Mouse (Mus musculus): Measurements from ENCODE around the gene Gm11596. TPM values are rescaled to one million over a fixed set of nuclear protein-coding genes. Genes with fewer than 3 reads are reported as not detected.

The Gm11596 gene
- polyA plus RNA-seq, 1 experiment: not detected

GRCm38 (mm10) chr11:99768410-99768809, 24.9 kb downstream of the Gm11596 start:
- WGBS: 74% methylated on average over 2 of the region's 2 CpGs
- TF ChIP-seq POLR2A (IDR thresholded peaks at IDR 0.05; ENCODE audit: borderline replicate concordance, extremely low read depth, low read depth, low read length) (no peak), CTCF (IDR thresholded peaks at IDR 0.05; ENCODE audit: insufficient read depth, low read length) (no peak)
- Histone ChIP-seq H3K4me3 (replicated peaks; ENCODE audit: extremely low read depth, low read depth, low read length) (no peak overlapping the region), H3K4me1 (ENCODE audit: control insufficient read depth, insufficient read depth, low read length) (no peaks in the 10 kb centered on the region)
- DNase-seq: no peak

DNA sequence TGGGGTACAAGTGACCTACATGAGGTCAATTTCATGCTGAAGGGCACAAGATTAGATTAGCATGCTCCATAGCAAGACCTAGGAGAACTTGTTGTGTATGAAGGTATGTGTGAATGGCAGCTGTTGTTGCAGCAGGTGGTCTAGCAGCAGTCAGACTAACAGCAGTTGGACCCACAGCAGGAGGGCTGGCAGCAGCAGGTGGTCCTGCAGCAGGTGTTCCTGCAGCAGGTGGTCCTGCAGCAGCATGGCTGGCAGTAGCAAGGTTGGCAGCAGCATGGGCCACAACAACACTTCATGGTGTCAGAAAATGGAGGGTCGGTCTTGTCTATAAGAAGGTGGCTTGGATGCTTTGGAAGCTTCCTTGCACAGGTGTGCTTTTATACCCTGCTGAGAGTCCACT, 34.4 kb downstream of the Gm11596 start:
- no peak for DNase-seq
- TF ChIP-seq POLR2A (IDR thresholded peaks at IDR 0.05; ENCODE audit: borderline replicate concordance, extremely low read depth, low read depth, low read length): no peak
- TF ChIP-seq CTCF (IDR thresholded peaks at IDR 0.05; ENCODE audit: insufficient read depth, low read length): no peak
- peaks cover 2% of the 10 kb centered on the region; the same call in 1 of the 2 replicates for H3K4me1 ChIP-seq (ENCODE audit: control insufficient read depth, insufficient read depth, low read length)
- 88% methylated on average over 1 of the region's 1 CpGs for WGBS
- H3K4me3 ChIP-seq (replicated peaks; ENCODE audit: extremely low read depth, low read depth, low read length): no peak overlapping the region

DNA sequence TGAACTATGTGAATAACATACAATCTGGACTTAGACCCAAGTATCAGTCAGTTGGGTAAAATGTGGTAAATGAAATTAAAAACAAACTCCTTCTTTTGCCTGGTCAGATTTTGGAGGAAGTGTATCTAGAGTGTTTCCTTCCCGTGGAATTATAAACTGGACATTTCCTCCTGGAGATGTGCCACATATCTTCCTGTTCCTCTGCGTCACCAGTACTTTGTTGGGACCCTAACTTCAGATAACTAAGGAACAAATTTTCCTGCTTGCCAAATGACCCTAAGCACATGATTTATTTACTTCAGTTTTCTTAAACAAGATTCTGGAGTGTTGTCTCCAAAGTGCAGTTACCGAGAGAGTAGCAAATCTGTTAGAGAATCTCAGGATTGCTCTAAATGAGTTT, 49.3 kb downstream of the Gm11596 start:
- no peak for DNase-seq

More for the DNA sequence above, 49.3 kb downstream of the Gm11596 start:
- Histone ChIP-seq H3K4me1 (ENCODE audit: control insufficient read depth, insufficient read depth, low read length) (peaks cover 6% of the 10 kb centered on the region), H3K4me3 (replicated peaks; ENCODE audit: extremely low read depth, low read depth, low read length) (no peak overlapping the region)
- TF ChIP-seq POLR2A (IDR thresholded peaks at IDR 0.05; ENCODE audit: borderline replicate concordance, extremely low read depth, low read depth, low read length): no peak
- TF ChIP-seq CTCF (IDR thresholded peaks at IDR 0.05; ENCODE audit: insufficient read depth, low read length): no peak
- 44% methylated on average over 3 of the region's 3 CpGs for WGBS

Other genes starting within 250 kb of the Gm11596 start
- 1.2 TPM in 1 of 2 replicates, not detected in the other for gene Krtap3-3, start 242.6 kb downstream of the Gm11596 start, polyA plus RNA-seq (2012; rRNA removed)
- 8.7 TPM in 1 of 2 replicates, not detected in the other for gene Krtap3-2, start 236.6 kb downstream of the Gm11596 start, polyA plus RNA-seq (2012; rRNA removed)
- not detected in 2 replicates for gene Gm11939, start 234.0 kb downstream of the Gm11596 start, polyA plus RNA-seq (2012; rRNA removed)
- gene Krtap3-1, start 226.8 kb downstream of the Gm11596 start, polyA plus RNA-seq (2012; rRNA removed): not detected in 2 replicates
- not detected in 2 replicates for gene Krtap1-5, start 212.5 kb downstream of the Gm11596 start, polyA plus RNA-seq (2012; rRNA removed)
- gene Krtap1-4, start 209.8 kb downstream of the Gm11596 start, polyA plus RNA-seq (2012; rRNA removed): not detected in 2 replicates
- not detected in 2 replicates for gene Krtap1-3, start 202.1 kb downstream of the Gm11596 start, polyA plus RNA-seq (2012; rRNA removed)
- gene Krtap9-3, start 195.4 kb downstream of the Gm11596 start, polyA plus RNA-seq (2012; rRNA removed): not detected in 2 replicates
- gene Gm11938, start 190.2 kb downstream of the Gm11596 start, polyA plus RNA-seq (2012; rRNA removed): not detected in 2 replicates
- gene Gm11937, start 183.3 kb downstream of the Gm11596 start, polyA plus RNA-seq (2012; rRNA removed): not detected in 2 replicates
- not detected in 2 replicates for gene Krtap2-4, start 178.6 kb downstream of the Gm11596 start, polyA plus RNA-seq (2012; rRNA removed)
- not detected in 2 replicates for gene Gm11562, start 173.0 kb downstream of the Gm11596 start, polyA plus RNA-seq (2012; rRNA removed)
- not detected in 2 replicates for gene Krtap4-1, start 165.2 kb downstream of the Gm11596 start, polyA plus RNA-seq (2012; rRNA removed)
- gene Krtap4-2, start 158.4 kb downstream of the Gm11596 start, polyA plus RNA-seq (2012; rRNA removed): not detected in 2 replicates
- not detected in 2 replicates for gene Krtap4-7, start 149.4 kb downstream of the Gm11596 start, polyA plus RNA-seq (2012; rRNA removed)
- not detected in 2 replicates for gene Gm11555, start 143.2 kb downstream of the Gm11596 start, polyA plus RNA-seq (2012; rRNA removed)
- gene Gm11563, start 134.5 kb downstream of the Gm11596 start, polyA plus RNA-seq (2012; rRNA removed): not detected in 2 replicates
- not detected in 2 replicates for gene Krtap4-6, start 127.5 kb downstream of the Gm11596 start, polyA plus RNA-seq (2012; rRNA removed)
- not detected in 2 replicates for gene Gm14190, start 102.7 kb downstream of the Gm11596 start, polyA plus RNA-seq (2012; rRNA removed)
- not detected in 2 replicates for gene Gm14180, start 59.2 kb downstream of the Gm11596 start, polyA plus RNA-seq (2012; rRNA removed)
- not detected in 2 replicates for gene Gm11595, start 20.6 kb downstream of the Gm11596 start, polyA plus RNA-seq (2012; rRNA removed)
- gene Krtap4-8, start 12.8 kb downstream of the Gm11596 start, polyA plus RNA-seq (2012; rRNA removed): not detected in 2 replicates
- gene Krtap4-9, start 8.3 kb downstream of the Gm11596 start, polyA plus RNA-seq (2012; rRNA removed): not detected in 2 replicates
- not detected in 2 replicates for gene Gm11569, start 5.5 kb upstream of the Gm11596 start, polyA plus RNA-seq (2012; rRNA removed)
- gene Gm11554, start 11.0 kb upstream of the Gm11596 start, polyA plus RNA-seq (2012; rRNA removed): not detected in 2 replicates
- not detected in 2 replicates for gene Krtap4-13, start 16.4 kb upstream of the Gm11596 start, polyA plus RNA-seq (2012; rRNA removed)
- gene Gm11564, start 22.2 kb upstream of the Gm11596 start, polyA plus RNA-seq (2012; rRNA removed): not detected in 2 replicates
- gene 2300003K06Rik, start 44.6 kb upstream of the Gm11596 start, polyA plus RNA-seq (2012; rRNA removed): not detected in 2 replicates
- gene Krtap4-16, start 58.1 kb upstream of the Gm11596 start, polyA plus RNA-seq (2012; rRNA removed): not detected in 2 replicates
- not detected in 2 replicates for gene Gm11568, start 64.5 kb upstream of the Gm11596 start, polyA plus RNA-seq (2012; rRNA removed)
- not detected in 2 replicates for gene Gm11559, start 71.0 kb upstream of the Gm11596 start, polyA plus RNA-seq (2012; rRNA removed)
- gene Krtap9-1, start 79.9 kb upstream of the Gm11596 start, polyA plus RNA-seq (2012; rRNA removed): not detected in 2 replicates
- 0.19 TPM in 1 of 2 replicates, not detected in the other for gene Gm11567, start 85.7 kb upstream of the Gm11596 start, polyA plus RNA-seq (2012; rRNA removed)
- gene Krtap31-1, start 114.5 kb upstream of the Gm11596 start, polyA plus RNA-seq (2012; rRNA removed): not detected in 2 replicates
- gene Gm11565, start 121.3 kb upstream of the Gm11596 start, polyA plus RNA-seq (2012; rRNA removed): not detected in 2 replicates
- gene Krtap31-2, start 142.8 kb upstream of the Gm11596 start, polyA plus RNA-seq (2012; rRNA removed): not detected in 2 replicates
- not detected in 2 replicates for gene Krtap9-5, start 155.0 kb upstream of the Gm11596 start, polyA plus RNA-seq (2012; rRNA removed)
- gene Krtap29-1, start 185.6 kb upstream of the Gm11596 start, polyA plus RNA-seq (2012; rRNA removed): not detected in 2 replicates
- gene Krtap16-1, start 193.1 kb upstream of the Gm11596 start, polyA plus RNA-seq (2012; rRNA removed): not detected in 2 replicates
- 5.5 and 8.8 TPM in 2 replicates for gene Krtap17-1, start 200.5 kb upstream of the Gm11596 start, polyA plus RNA-seq (2012; rRNA removed)
- not detected in 2 replicates for gene Krt33a, start 222.7 kb upstream of the Gm11596 start, polyA plus RNA-seq (2012; rRNA removed)
- gene Krt33b, start 236.4 kb upstream of the Gm11596 start, polyA plus RNA-seq (2012; rRNA removed): not detected in 2 replicates
- gene Krt34, start 248.1 kb upstream of the Gm11596 start, polyA plus RNA-seq (2012; rRNA removed): 0.07 TPM in 1 of 2 replicates, not detected in the other